Mouse (Mus musculus) cerebellum, adult 2 months (tissue): ENCODE results near the gene Stk39. TPM values are rescaled to one million over a fixed set of nuclear protein-coding genes. Genes with fewer than 3 reads are reported as not detected.

Experiments used
- DNase-seq, 2 experiments: peaks; one replicate each; pipeline ENCODE4 v3.0.0; 2021
- H3K27ac ChIP-seq: fragments of 200-500 bp; 2 replicates; pipeline ENCODE4 v1.5.1; 2012; ENCODE audit warnings: low read length, control low read depth, inconsistent platforms; ENCODE audit not compliant: insufficient read depth
- H3K27me3 ChIP-seq: fragments of 200-500 bp; 2 replicates; pipeline ENCODE4 v1.6.1; 2012; ENCODE audit warnings: inconsistent platforms, mild to moderate bottlenecking, low read length, moderate library complexity; ENCODE audit not compliant: control insufficient read depth, insufficient read depth
- H3K4me1 ChIP-seq: fragments of 200-500 bp; 2 replicates; pipeline ENCODE4 v1.6.1; 2011; ENCODE audit warnings: low read length; ENCODE audit not compliant: control insufficient read depth, insufficient read depth
- H3K4me3 ChIP-seq: fragments of 200-500 bp; replicated peaks from 2 replicates; pipeline ENCODE3; 2011; ENCODE audit warnings: mild to moderate bottlenecking, low read depth, low read length, control low read depth; ENCODE audit not compliant: insufficient read depth
- CTCF ChIP-seq: fragments of 200-500 bp; IDR thresholded peaks from 2 replicates; pipeline ENCODE4 v1.5.1; 2011; ENCODE audit warnings: low read depth, mild to moderate bottlenecking, control low read depth, low read length, moderate library complexity, borderline replicate concordance; ENCODE audit not compliant: insufficient read depth
- POLR2A ChIP-seq: fragments of 200-500 bp; IDR thresholded peaks from 2 replicates; pipeline ENCODE4 v1.6.1; 2011; ENCODE audit warnings: low read length, control low read depth, borderline replicate concordance; ENCODE audit not compliant: insufficient read depth
- WGBS: fragments of 180-500 bp; shearing (Covaris S2); methylation state at CpG from one replicate; pipeline ENCODE4 v1.1.7; 2018; 5-methylcytosine and 5-hydroxymethylcytosine counted together
- polyA plus RNA-seq: library from polyadenylated mRNA; depleted of rRNA; stranded (reverse); fragments of >200 nt; gene quantifications from 2 replicates; pipeline ENCODE4 v1.2.3, GENCODE M21; 2012

Gene Stk39
- polyA plus RNA-seq, 1 experiment: 49.8 TPM

GRCm38 (mm10) chr2:68363159-68363558 is 108.9 kb downstream of the Stk39 start:
- 86% methylated on average over 4 of the region's 4 CpGs for WGBS
- no peak for DNase-seq
- no peak for TF ChIP-seq POLR2A
- H3K27ac ChIP-seq: no peak overlapping the region
- no peaks in the 10 kb centered on the region for H3K27me3 ChIP-seq
- no peak overlapping the region for H3K4me3 ChIP-seq
- H3K4me1 ChIP-seq: peaks cover 5% of the 10 kb centered on the region

- 24% methylated on average over 5 of the region's 5 CpGs for WGBS
- Histone ChIP-seq H3K4me3 (no peak overlapping the region), H3K4me1 (peaks cover 5% of the 10 kb centered on the region), H3K27ac (no peak overlapping the region), H3K27me3 (no peaks in the 10 kb centered on the region)
- TF ChIP-seq CTCF (no peak), POLR2A (no peak)
- DNase-seq: peak in 1 of 2 experiments; percentile 42
These were observed 110.4 kb downstream of the Stk39 start for GRCm38 (mm10) chr2:68361701-68362100.

DNA sequence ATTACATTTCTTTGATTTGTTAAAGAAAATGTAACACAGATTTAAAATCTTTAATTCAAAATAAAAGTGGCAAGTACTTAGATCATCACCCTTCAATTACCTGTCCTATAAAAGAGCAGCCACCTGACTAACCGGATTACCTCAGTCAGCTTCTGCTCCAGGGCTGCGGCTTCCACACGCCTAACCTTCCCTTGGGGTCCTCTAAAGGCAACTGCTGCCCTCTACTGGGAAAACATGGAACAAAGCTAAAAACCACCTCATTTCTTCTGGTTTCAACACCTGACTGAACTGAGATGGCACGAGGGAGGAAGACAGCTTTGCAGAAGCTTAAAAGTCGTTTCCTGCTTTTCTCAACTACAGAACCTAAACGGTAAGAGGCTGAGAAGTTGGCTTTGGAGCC is 121.4 kb downstream of the Stk39 start:
- no peak for TF ChIP-seq POLR2A
- peak; percentile 74 for TF ChIP-seq CTCF
- peak; percentile 57 to 70 for DNase-seq
- H3K27me3 ChIP-seq: no peaks in the 10 kb centered on the region

GRCm38 (mm10) chr2:68349593-68350383 is 122.3 kb downstream of the Stk39 start:
- TF ChIP-seq POLR2A: no peak
- peak; percentile 71 for TF ChIP-seq CTCF
- peak; percentile 65 to 71 for DNase-seq
- Histone ChIP-seq H3K4me1 (no peaks in the 10 kb centered on the region; the same call in 1 of the 2 replicates), H3K4me3 (no peak overlapping the region), H3K27me3 (no peaks in the 10 kb centered on the region), H3K27ac (no peak overlapping the region)
- 57% methylated on average over 24 of the region's 24 CpGs for WGBS

More for the DNA sequence above, 121.4 kb downstream of the Stk39 start:
- H3K4me3 ChIP-seq: no peak overlapping the region
- WGBS: 3% methylated on average over 6 of the region's 6 CpGs
- no peaks in the 10 kb centered on the region; the same call in 1 of the 2 replicates for H3K4me1 ChIP-seq
- no peak overlapping the region for H3K27ac ChIP-seq

GRCm38 (mm10) chr2:68348966-68349365 is 123.1 kb downstream of the Stk39 start:
- no peaks in the 10 kb centered on the region for H3K27me3 ChIP-seq
- H3K4me1 ChIP-seq: no peaks in the 10 kb centered on the region; the same call in 1 of the 2 replicates
- H3K27ac ChIP-seq: no peak overlapping the region
- no peak for TF ChIP-seq POLR2A
- TF ChIP-seq CTCF: no peak
- H3K4me3 ChIP-seq: no peak overlapping the region
- DNase-seq: no peak
- WGBS: 81% methylated on average over 12 of the region's 12 CpGs

GRCm38 (mm10) chr2:68346606-68347237 is 125.3 kb downstream of the Stk39 start:
- Histone ChIP-seq H3K4me3 (no peak overlapping the region), H3K27me3 (no peaks in the 10 kb centered on the region), H3K4me1 (no peaks in the 10 kb centered on the region; the same call in 1 of the 2 replicates), H3K27ac (no peak overlapping the region)
- TF ChIP-seq CTCF (no peak), POLR2A (no peak)
- WGBS: 53% methylated on average over 8 of the region's 8 CpGs
- no peak for DNase-seq

DNA sequence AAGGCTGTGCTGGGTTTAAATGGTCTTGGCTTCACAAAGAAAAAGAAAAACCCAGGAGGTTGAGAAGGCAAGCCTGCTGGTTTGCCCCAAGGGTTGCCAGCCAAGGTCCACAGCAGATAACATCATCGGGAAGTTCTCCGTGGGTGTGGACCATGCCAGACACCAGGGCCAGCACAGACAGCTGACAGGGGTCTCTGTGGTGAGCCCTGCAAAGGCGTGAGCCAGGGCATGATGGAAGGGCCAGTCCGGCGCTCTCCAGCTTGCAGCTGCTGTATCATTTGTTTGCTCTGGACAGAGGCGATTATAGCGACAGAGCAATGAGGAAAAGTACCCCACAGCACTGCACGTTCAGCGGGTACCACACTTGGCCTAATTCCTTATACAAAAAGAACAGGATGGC is 126.8 kb downstream of the Stk39 start:
- Histone ChIP-seq H3K4me1 (no peaks in the 10 kb centered on the region; the same call in 1 of the 2 replicates), H3K27me3 (no peaks in the 10 kb centered on the region), H3K4me3 (no peak overlapping the region), H3K27ac (no peak overlapping the region)
- 70% methylated on average over 9 of the region's 9 CpGs for WGBS
- no peak for DNase-seq
- no peak for TF ChIP-seq CTCF
- TF ChIP-seq POLR2A: no peak

GRCm38 (mm10) chr2:68343751-68344150 is 128.3 kb downstream of the Stk39 start:
- Histone ChIP-seq H3K27me3 (no peaks in the 10 kb centered on the region), H3K4me1 (no peaks in the 10 kb centered on the region; the same call in 1 of the 2 replicates), H3K27ac (no peak overlapping the region), H3K4me3 (no peak overlapping the region)
- TF ChIP-seq CTCF: no peak
- no peak for TF ChIP-seq POLR2A
- no peak for DNase-seq
- 85% methylated on average over 4 of the region's 4 CpGs for WGBS
